Comparison of ENCODE assay signal across 12 mouse cellular contexts in genomic region chr7:132751716-132752115, GRCm38 (mm10).
A peak's percentile ranks its signal among the peaks of the same experiment; 100 is the strongest.
DNase-seq lines count a peak whose midpoint lies in the region; ATAC-seq and TF ChIP-seq lines count a peak whose summit lies in the region.
"Had no signal": no experiment of that assay in that cellular context is flagged by ENCODE, and none has a peak within 500 bp of the region (broad histone marks: within the 10 kb centered on the region; RNA-seq: fewer than 3 reads in every experiment).

No protein-coding gene starts in this region.

- no peaks in the 10 kb centered on the region for H3K27me3 ChIP-seq in neural tube, embryonic 15.5 days (replicated peaks)

- no peak overlapping the region for H3K9ac ChIP-seq in neural tube, embryonic 15.5 days (replicated peaks)

- no peak for TF ChIP-seq POLR2A in lung, adult 2 months (IDR thresholded peaks at IDR 0.05; ENCODE audit: borderline replicate concordance, extremely low read depth, low read depth, low read length)

- no peak overlapping the region for H3K4me2 ChIP-seq in neural tube, embryonic 15.5 days

- WGBS in lung, adult 2 months, result 20% methylated on average over 2 of the region's 2 CpGs
- 65% methylated on average over 2 of the region's 2 CpGs for WGBS in neural tube, embryonic 15.5 days

- ATAC-seq in neural tube, embryonic 15.5 days (ENCODE audit: low FRiP score), result no peak
- ATAC-seq: inflammation-experienced regulatory T-cells, adult 6 months had no signal

- H3K9me3 ChIP-seq in neural tube, embryonic 15.5 days (replicated peaks), result no peaks in the 10 kb centered on the region
- H3K9me3 ChIP-seq: midbrain, embryonic 10.5 days had no signal

- TF ChIP-seq CTCF in gastrocnemius, adult 2 months (IDR thresholded peaks at IDR 0.05), result no peak
- TF ChIP-seq CTCF in lung, adult 2 months (IDR thresholded peaks at IDR 0.05; ENCODE audit: insufficient read depth, low read length), result no peak

- H3K27ac ChIP-seq in gastrocnemius, adult 2 months, result peak overlapping the region; percentile 53
- H3K27ac ChIP-seq in neural tube, embryonic 15.5 days (replicated peaks), result no peak overlapping the region
- H3K27ac ChIP-seq: midbrain, embryonic 10.5 days had no signal

- intact Hi-C loops in gastrocnemius, adult 2 months (cut with DNase I), result no loop called here

- H3K36me3 ChIP-seq in neural tube, embryonic 15.5 days, result no peaks in the 10 kb centered on the region

- no peak for DNase-seq in gastrocnemius, adult 2 months
- no peak for DNase-seq in gastrocnemius, postnatal 4 days (ENCODE audit: low spot score in 2 of 2)
- DNase-seq in lung, adult 18-20 months, result peak; percentile 61 to 63
- no peak for DNase-seq in lung, adult 2 months
- peak; percentile 67 to 80 for DNase-seq in kidney, adult 8-10 months
- DNase-seq in lung, postnatal 36 days, result peak; percentile 51
- DNase-seq in thymus, postnatal 4 days, result no peak
- DNase-seq: cerebellum, adult 18-20 months; thymus, adult 2 months had no signal

- no peak overlapping the region for H3K4me3 ChIP-seq in gastrocnemius, adult 2 months
- H3K4me3 ChIP-seq in lung, adult 2 months (replicated peaks; ENCODE audit: extremely low read depth, low read depth, low read length), result no peak overlapping the region
- H3K4me3 ChIP-seq in neural tube, embryonic 15.5 days (replicated peaks), result no peak overlapping the region
- H3K4me3 ChIP-seq: midbrain, embryonic 10.5 days had no signal

- H3K4me1 ChIP-seq in lung, adult 2 months (ENCODE audit: control insufficient read depth, insufficient read depth, low read length), result peaks cover 25% of the 10 kb centered on the region
- peaks cover 22% of the 10 kb centered on the region for H3K4me1 ChIP-seq in neural tube, embryonic 15.5 days

Comparison
In these comparisons a context has a peak if more than half of its experiments do, and no peak if none do; other contexts are left out.
1. DNase-seq: peak in lung, adult 18-20 months (2 of 2), kidney, adult 8-10 months (2 of 2) and lung, postnatal 36 days (single experiment); none in gastrocnemius, adult 2 months (single experiment), gastrocnemius, postnatal 4 days (0 of 2), lung, adult 2 months (single experiment) and thymus, postnatal 4 days (single experiment).